Mouse (Mus musculus) neural tube, embryonic 14.5 days (tissue): ENCODE results near the gene Sprn. TPM values are rescaled to one million over a fixed set of nuclear protein-coding genes. Genes with fewer than 3 reads are reported as not detected.
"Not testable (repeated sequence)": the region's sequence is repeated elsewhere in the genome, so short reads cannot be mapped to it uniquely, and the experiment has no call there.

Experiments used
- ATAC-seq: fragments of 200-750 bp; cut with Nextera tagmentation; 2 replicates; pipeline ENCODE4 v1.8.0; 2017; ENCODE audit warnings: low read depth, mild to moderate bottlenecking, moderate TSS enrichment, moderate library complexity
- H3K27ac ChIP-seq: fragments of 300-500 bp; sonication (generic); 2 replicates; pipeline ENCODE4 v1.5.1; 2014; ENCODE audit warnings: low read depth, mild to moderate bottlenecking, control low read depth, low read length, moderate library complexity, mixed read lengths
- H3K27me3 ChIP-seq: fragments of 300-500 bp; sonication (generic); 2 replicates; pipeline ENCODE4 v1.6.1; 2014; ENCODE audit warnings: low read length; ENCODE audit not compliant: control insufficient read depth, insufficient read depth
- H3K36me3 ChIP-seq: fragments of 300-500 bp; sonication (generic); 2 replicates; pipeline ENCODE4 v1.6.1; 2014; ENCODE audit warnings: low read length, mixed read lengths; ENCODE audit not compliant: control insufficient read depth, insufficient read depth
- H3K4me1 ChIP-seq: fragments of 300-500 bp; sonication (generic); 2 replicates; pipeline ENCODE4 v1.6.1; 2014; ENCODE audit warnings: low read length; ENCODE audit not compliant: control insufficient read depth, insufficient read depth
- H3K4me2 ChIP-seq: fragments of 300-500 bp; sonication (generic); 2 replicates; pipeline ENCODE4 v1.6.1; 2014; ENCODE audit warnings: mild to moderate bottlenecking, low read depth, low read length, control low read depth
- H3K4me3 ChIP-seq: fragments of 300-500 bp; sonication (generic); 2 replicates; pipeline ENCODE4 v1.5.1; 2014; ENCODE audit warnings: low read depth, low read length, control low read depth, mixed read lengths
- H3K9ac ChIP-seq: fragments of 300-500 bp; sonication (generic); replicated peaks from 2 replicates; pipeline ENCODE4 v1.6.1; 2014; ENCODE audit warnings: low read depth, mild to moderate bottlenecking, control low read depth, low read length, mixed read lengths
- H3K9me3 ChIP-seq: fragments of 300-500 bp; sonication (generic); 2 replicates; pipeline ENCODE4 v1.6.1; 2016; ENCODE audit warnings: low read length; ENCODE audit not compliant: control insufficient read depth
- WGBS: fragments of 180-500 bp; shearing (Covaris S2); extraction: QIAGEN DNeasy Blood & Tissue Kit; methylation state at CpG from one replicate; pipeline ENCODE4 v1.1.7; 2014; 5-methylcytosine and 5-hydroxymethylcytosine counted together
- polyA plus RNA-seq: library from polyadenylated mRNA; unstranded; fragments of >200 nt; fragmentation: Nextera tagmentation; extraction: Ambion mirVana; gene quantifications from 2 replicates; pipeline ENCODE4 v1.2.1, GENCODE M21; 2014

Gene Sprn
- polyA plus RNA-seq, 1 experiment from 2014 or later: 17.3 TPM

- not testable (repeated sequence) for ATAC-seq, H3K9ac ChIP-seq, H3K4me2 ChIP-seq, H3K27me3 ChIP-seq, H3K9me3 ChIP-seq, H3K27ac ChIP-seq, H3K4me1 ChIP-seq, H3K4me3 ChIP-seq, H3K36me3 ChIP-seq
- WGBS: 97% methylated on average over 5 of the region's 7 CpGs
Observed at GRCm38 (mm10) chr7:140134033-140134432, 20.6 kb downstream of the Sprn start.

- not testable (repeated sequence) for H3K27ac ChIP-seq, H3K27me3 ChIP-seq, H3K4me1 ChIP-seq, H3K4me3 ChIP-seq, H3K36me3 ChIP-seq, H3K9ac ChIP-seq, ATAC-seq, H3K9me3 ChIP-seq, H3K4me2 ChIP-seq
- WGBS: 87% methylated on average over 7 of the region's 7 CpGs
Observed at GRCm38 (mm10) chr7:140132184-140132583, 22.5 kb downstream of the Sprn start.

DNA sequence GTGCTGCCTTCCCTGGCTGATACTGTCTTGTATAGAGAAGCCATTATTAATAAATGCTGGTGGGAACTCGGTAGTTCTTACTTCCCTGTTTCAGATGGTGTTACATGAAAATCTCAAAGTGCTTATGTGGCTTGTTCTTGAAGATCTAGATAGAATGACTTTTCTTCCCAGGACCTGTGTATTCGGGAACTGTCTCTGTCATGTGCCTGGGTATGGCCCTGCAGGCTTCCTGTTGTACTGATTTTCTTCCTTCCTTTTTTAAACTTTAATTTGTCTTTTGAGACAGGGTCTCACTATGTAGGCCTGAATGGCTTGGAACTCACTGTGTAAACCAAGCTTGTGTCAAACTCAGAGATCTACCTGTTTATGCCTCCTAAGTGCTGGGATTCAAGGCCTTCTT is 26.8 kb downstream of the Sprn start:
- no peaks in the 10 kb centered on the region for H3K4me1 ChIP-seq
- no peak overlapping the region for H3K4me2 ChIP-seq
- H3K9ac ChIP-seq: no peak overlapping the region
- H3K27me3 ChIP-seq: no peaks in the 10 kb centered on the region
- no peak overlapping the region for H3K27ac ChIP-seq
- H3K4me3 ChIP-seq: no peak overlapping the region
- no peaks in the 10 kb centered on the region for H3K9me3 ChIP-seq
- WGBS: 87% methylated on average over 2 of the region's 2 CpGs
- ATAC-seq: no peak
- H3K36me3 ChIP-seq: no peaks in the 10 kb centered on the region

DNA sequence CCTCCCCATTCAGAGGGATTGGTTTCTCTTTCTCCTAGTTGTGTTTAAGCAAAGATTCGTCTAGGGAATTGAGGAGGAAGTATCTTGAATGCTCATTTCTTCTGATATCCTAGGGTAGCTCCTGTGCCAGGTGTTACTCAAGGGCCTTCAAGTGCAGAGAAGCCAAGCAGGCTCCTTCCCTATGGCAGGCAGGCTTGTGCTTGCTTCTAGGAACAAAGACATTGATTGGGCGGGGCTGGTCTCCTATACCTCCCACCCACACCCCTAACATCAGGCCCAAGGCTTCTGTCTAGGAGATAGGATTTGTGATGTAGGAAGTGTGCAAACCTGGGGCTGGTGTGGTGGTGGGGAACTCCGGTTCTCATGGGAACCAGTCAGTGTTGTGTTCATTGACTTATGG is 27.7 kb downstream of the Sprn start:
- no peak overlapping the region for H3K4me2 ChIP-seq
- H3K36me3 ChIP-seq: no peaks in the 10 kb centered on the region
- WGBS: 97% methylated on average over 3 of the region's 3 CpGs
- H3K4me3 ChIP-seq: no peak overlapping the region
- H3K9me3 ChIP-seq: no peaks in the 10 kb centered on the region
- H3K27ac ChIP-seq: no peak overlapping the region
- H3K4me1 ChIP-seq: no peaks in the 10 kb centered on the region
- no peaks in the 10 kb centered on the region for H3K27me3 ChIP-seq
- H3K9ac ChIP-seq: no peak overlapping the region
- no peak for ATAC-seq

- Histone ChIP-seq H3K4me1 (no peaks in the 10 kb centered on the region), H3K4me2 (peak overlapping the region; percentile 60), H3K36me3 (no peaks in the 10 kb centered on the region), H3K9ac (peak overlapping the region; percentile 65), H3K27ac (no peak overlapping the region), H3K4me3 (peak overlapping the region; percentile 58), H3K27me3 (no peaks in the 10 kb centered on the region), H3K9me3 (no peaks in the 10 kb centered on the region)
- WGBS: 10% methylated on average over 5 of the region's 5 CpGs
- ATAC-seq: no peak
Observed at GRCm38 (mm10) chr7:140126022-140126350, 28.7 kb downstream of the Sprn start.

- peak; percentile 96 for ATAC-seq
- Histone ChIP-seq H3K27ac (no peak overlapping the region), H3K4me1 (no peaks in the 10 kb centered on the region)
Observed at GRCm38 (mm10) chr7:140125278-140126021, 29.2 kb downstream of the Sprn start.

DNA sequence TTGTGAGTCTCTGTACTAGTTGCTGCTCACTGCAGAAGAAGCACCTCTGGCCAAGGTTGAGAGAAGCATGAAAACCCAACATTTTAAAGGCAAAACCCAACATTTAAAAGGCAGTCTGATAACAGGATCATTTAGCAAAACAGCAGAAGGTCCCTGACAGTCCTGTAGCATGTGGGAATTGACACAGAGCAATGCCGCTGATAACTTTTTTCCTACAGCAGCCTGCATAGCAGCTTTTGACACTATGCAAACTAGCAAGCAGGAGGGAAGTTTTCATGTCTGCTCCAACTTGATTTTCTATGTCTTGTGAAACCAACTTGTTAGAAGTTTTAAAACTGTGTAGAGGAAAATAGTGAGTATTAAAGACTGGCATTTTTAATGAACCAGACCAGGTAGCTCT is 30.3 kb downstream of the Sprn start:
- H3K27me3 ChIP-seq: no peaks in the 10 kb centered on the region
- WGBS: 100% methylated on average over 1 of the region's 1 CpGs

More at GRCm38 (mm10) chr7:140125278-140126021, 29.2 kb downstream of the Sprn start:
- H3K27me3 ChIP-seq: no peaks in the 10 kb centered on the region
- no peaks in the 10 kb centered on the region for H3K9me3 ChIP-seq
- H3K36me3 ChIP-seq: no peaks in the 10 kb centered on the region
- H3K9ac ChIP-seq: peak overlapping the region; percentile 65
- WGBS: 1% methylated on average over 40 of the region's 40 CpGs
- peak overlapping the region; percentile 60 for H3K4me2 ChIP-seq
- H3K4me3 ChIP-seq: peak overlapping the region; percentile 58

GRCm38 (mm10) chr7:140122765-140123164 is 31.9 kb downstream of the Sprn start:
- Histone ChIP-seq H3K9ac (no peak overlapping the region), H3K4me3 (no peak overlapping the region), H3K36me3 (no peaks in the 10 kb centered on the region), H3K4me1 (no peaks in the 10 kb centered on the region), H3K9me3 (no peaks in the 10 kb centered on the region), H3K27ac (no peak overlapping the region), H3K4me2 (no peak overlapping the region), H3K27me3 (no peaks in the 10 kb centered on the region)
- ATAC-seq: no peak
- 36% methylated on average over 4 of the region's 4 CpGs for WGBS

More for the DNA sequence above, 30.3 kb downstream of the Sprn start:
- no peak overlapping the region for H3K4me3 ChIP-seq
- no peak overlapping the region for H3K4me2 ChIP-seq
- H3K36me3 ChIP-seq: no peaks in the 10 kb centered on the region
- no peak overlapping the region for H3K27ac ChIP-seq
- ATAC-seq: no peak
- no peaks in the 10 kb centered on the region for H3K9me3 ChIP-seq
- no peak overlapping the region for H3K9ac ChIP-seq
- no peaks in the 10 kb centered on the region for H3K4me1 ChIP-seq

DNA sequence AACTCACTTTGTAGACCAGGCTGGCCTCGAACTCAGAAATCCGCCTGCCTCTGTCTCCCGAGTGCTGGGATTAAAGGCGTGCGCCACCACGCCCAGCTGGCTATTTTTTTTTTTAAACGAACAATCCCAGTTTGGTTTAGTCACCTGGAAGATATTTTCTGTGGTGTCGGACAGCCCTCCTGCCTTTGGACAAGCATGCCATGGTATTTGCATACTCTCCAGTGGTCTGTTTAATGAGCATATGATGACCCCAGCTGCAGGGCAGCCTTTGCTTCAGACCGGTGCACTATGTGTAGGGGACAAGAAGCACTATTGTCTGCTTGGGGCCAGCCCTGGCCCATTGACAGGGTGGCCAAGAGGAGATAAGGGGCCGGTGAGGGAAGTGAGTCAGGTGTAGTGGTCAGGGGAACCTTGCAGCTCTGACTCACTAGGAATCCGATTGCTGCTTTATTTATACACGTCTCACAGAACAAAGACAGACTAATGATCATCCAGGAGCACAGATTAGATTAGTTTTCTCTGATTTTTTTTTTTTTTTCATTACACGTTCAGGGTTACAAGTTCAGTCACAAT is 33.3 kb downstream of the Sprn start:
- no peak overlapping the region for H3K4me3 ChIP-seq
- H3K4me2 ChIP-seq: no peak overlapping the region
- ATAC-seq: no peak
- no peak overlapping the region for H3K9ac ChIP-seq
- no peaks in the 10 kb centered on the region for H3K36me3 ChIP-seq
- WGBS: 72% methylated on average over 12 of the region's 13 CpGs
- H3K4me1 ChIP-seq: peaks cover 4% of the 10 kb centered on the region; the same call in 1 of the 2 replicates
- H3K27me3 ChIP-seq: no peaks in the 10 kb centered on the region
- H3K27ac ChIP-seq: no peak overlapping the region
- H3K9me3 ChIP-seq: no peaks in the 10 kb centered on the region
